Mouse (Mus musculus): ENCODE data around the gene Cpt2. TPM values are rescaled to one million over a fixed set of nuclear protein-coding genes. Genes with fewer than 3 reads are reported as not detected.
A peak's percentile ranks its signal among the peaks of the same experiment; 100 is the strongest.

The Cpt2 gene
- polyA plus RNA-seq, 1 experiment from 2014 or later = 16.3 TPM

- 92% methylated on average over 3 of the region's 3 CpGs for WGBS
- Histone ChIP-seq H3K4me3 (ENCODE audit: low read length) (no peak overlapping the region), H3K9ac (ENCODE audit: low read depth, low read length) (no peak overlapping the region), H3K4me2 (ENCODE audit: low read length) (no peak overlapping the region), H3K9me3 (ENCODE audit: control insufficient read depth, low read length) (no peaks in the 10 kb centered on the region), H3K27me3 (replicated peaks; ENCODE audit: control insufficient read depth, insufficient read depth, low read length) (no peaks in the 10 kb centered on the region), H3K36me3 (ENCODE audit: control insufficient read depth, insufficient read depth, low read length) (peaks cover 12% of the 10 kb centered on the region), H3K4me1 (ENCODE audit: control insufficient read depth, insufficient read depth, low read depth, low read length) (no peaks in the 10 kb centered on the region), H3K27ac (ENCODE audit: low read depth, low read length) (no peak overlapping the region)
- no peak for ATAC-seq
Observed at GRCm38 (mm10) chr4:107900206-107900605, 23.2 kb downstream of the Cpt2 start.

GRCm38 (mm10) chr4:107899211-107899927, 24.0 kb downstream of the Cpt2 start:
- peaks cover 17% of the 10 kb centered on the region for H3K36me3 ChIP-seq (ENCODE audit: control insufficient read depth, insufficient read depth, low read length)
- H3K27ac ChIP-seq (ENCODE audit: low read depth, low read length) = no peak overlapping the region
- H3K4me3 ChIP-seq (ENCODE audit: low read length) = no peak overlapping the region
- 81% methylated on average over 5 of the region's 5 CpGs for WGBS
- no peaks in the 10 kb centered on the region for H3K4me1 ChIP-seq (ENCODE audit: control insufficient read depth, insufficient read depth, low read depth, low read length)
- no peaks in the 10 kb centered on the region for H3K9me3 ChIP-seq (ENCODE audit: control insufficient read depth, low read length)
- no peak overlapping the region for H3K4me2 ChIP-seq (ENCODE audit: low read length)
- ATAC-seq = no peak
- no peak overlapping the region for H3K9ac ChIP-seq (ENCODE audit: low read depth, low read length)
- no peaks in the 10 kb centered on the region for H3K27me3 ChIP-seq (replicated peaks; ENCODE audit: control insufficient read depth, insufficient read depth, low read length)

- Histone ChIP-seq H3K9ac (ENCODE audit: low read depth, low read length) (no peak overlapping the region), H3K27me3 (replicated peaks; ENCODE audit: control insufficient read depth, insufficient read depth, low read length) (no peaks in the 10 kb centered on the region), H3K4me3 (ENCODE audit: low read length) (no peak overlapping the region), H3K4me2 (ENCODE audit: low read length) (no peak overlapping the region), H3K9me3 (ENCODE audit: control insufficient read depth, low read length) (no peaks in the 10 kb centered on the region), H3K27ac (ENCODE audit: low read depth, low read length) (no peak overlapping the region), H3K36me3 (ENCODE audit: control insufficient read depth, insufficient read depth, low read length) (peaks cover 18% of the 10 kb centered on the region), H3K4me1 (ENCODE audit: control insufficient read depth, insufficient read depth, low read depth, low read length) (peaks cover 8% of the 10 kb centered on the region; the same call in 1 of the 2 replicates)
- WGBS = 81% methylated on average over 2 of the region's 2 CpGs
- ATAC-seq = no peak
Observed at GRCm38 (mm10) chr4:107892663-107893062, 30.7 kb downstream of the Cpt2 start.

- under 1% methylated on average over 48 of the region's 48 CpGs for WGBS
- peak within 1 kb of the TSS; percentile 60 for H3K4me3 ChIP-seq (ENCODE audit: low read length)
- peaks cover 24% of the 10 kb centered on the region for H3K36me3 ChIP-seq (ENCODE audit: control insufficient read depth, insufficient read depth, low read length)
- H3K9ac ChIP-seq (ENCODE audit: low read depth, low read length) = peak within 1 kb of the TSS; percentile 72
- H3K27ac ChIP-seq (ENCODE audit: low read depth, low read length) = peak within 1 kb of the TSS; percentile 97
- no peaks in the 10 kb centered on the region for H3K9me3 ChIP-seq (ENCODE audit: control insufficient read depth, low read length)
- peak within 1 kb of the TSS; percentile 85 for H3K4me2 ChIP-seq (ENCODE audit: low read length)
- ATAC-seq = peak; percentile 97
- peaks cover 8% of the 10 kb centered on the region; the same call in 1 of the 2 replicates for H3K4me1 ChIP-seq (ENCODE audit: control insufficient read depth, insufficient read depth, low read depth, low read length)
- no peaks in the 10 kb centered on the region for H3K27me3 ChIP-seq (replicated peaks; ENCODE audit: control insufficient read depth, insufficient read depth, low read length)
Observed at GRCm38 (mm10) chr4:107889731-107890432, 33.5 kb downstream of the Cpt2 start, which contains the start of gene 0610037L13Rik. 0610037L13Rik (plus strand) TSS chr4:107889813.

- peak; percentile 60 for ATAC-seq
- H3K36me3 ChIP-seq (ENCODE audit: control insufficient read depth, insufficient read depth, low read length) = peaks cover 23% of the 10 kb centered on the region
- H3K9ac ChIP-seq (ENCODE audit: low read depth, low read length) = peak overlapping the region; percentile 72
- H3K27ac ChIP-seq (ENCODE audit: low read depth, low read length) = peak overlapping the region; percentile 97
- peak overlapping the region; percentile 85 for H3K4me2 ChIP-seq (ENCODE audit: low read length)
- no peaks in the 10 kb centered on the region for H3K27me3 ChIP-seq (replicated peaks; ENCODE audit: control insufficient read depth, insufficient read depth, low read length)
- H3K4me3 ChIP-seq (ENCODE audit: low read length) = peak overlapping the region; percentile 60
- peaks cover 8% of the 10 kb centered on the region; the same call in 1 of the 2 replicates for H3K4me1 ChIP-seq (ENCODE audit: control insufficient read depth, insufficient read depth, low read depth, low read length)
- no peaks in the 10 kb centered on the region for H3K9me3 ChIP-seq (ENCODE audit: control insufficient read depth, low read length)
- WGBS = under 1% methylated on average over 12 of the region's 12 CpGs
Observed at GRCm38 (mm10) chr4:107889385-107889730, 34.1 kb downstream of the Cpt2 start.

GRCm38 (mm10) chr4:107886371-107886770, 37.0 kb downstream of the Cpt2 start:
- no peak for ATAC-seq
- no peak overlapping the region for H3K9ac ChIP-seq (ENCODE audit: low read depth, low read length)
- 82% methylated on average over 7 of the region's 7 CpGs for WGBS

GRCm38 (mm10) chr4:107881631-107882030, 41.8 kb downstream of the Cpt2 start:
- Histone ChIP-seq H3K4me2 (ENCODE audit: low read length) (no peak overlapping the region), H3K36me3 (ENCODE audit: control insufficient read depth, insufficient read depth, low read length) (peaks cover 24% of the 10 kb centered on the region), H3K27ac (ENCODE audit: low read depth, low read length) (no peak overlapping the region), H3K27me3 (replicated peaks; ENCODE audit: control insufficient read depth, insufficient read depth, low read length) (no peaks in the 10 kb centered on the region), H3K4me3 (ENCODE audit: low read length) (no peak overlapping the region), H3K4me1 (ENCODE audit: control insufficient read depth, insufficient read depth, low read depth, low read length) (peaks cover 11% of the 10 kb centered on the region), H3K9ac (ENCODE audit: low read depth, low read length) (no peak overlapping the region), H3K9me3 (ENCODE audit: control insufficient read depth, low read length) (no peaks in the 10 kb centered on the region)
- no peak for ATAC-seq
- WGBS = 86% methylated on average over 1 of the region's 1 CpGs

More at GRCm38 (mm10) chr4:107886371-107886770, 37.0 kb downstream of the Cpt2 start:
- H3K4me1 ChIP-seq (ENCODE audit: control insufficient read depth, insufficient read depth, low read depth, low read length) = peaks cover 8% of the 10 kb centered on the region; the same call in 1 of the 2 replicates
- H3K27ac ChIP-seq (ENCODE audit: low read depth, low read length) = no peak overlapping the region
- H3K9me3 ChIP-seq (ENCODE audit: control insufficient read depth, low read length) = no peaks in the 10 kb centered on the region
- peaks cover 27% of the 10 kb centered on the region for H3K36me3 ChIP-seq (ENCODE audit: control insufficient read depth, insufficient read depth, low read length)
- no peaks in the 10 kb centered on the region for H3K27me3 ChIP-seq (replicated peaks; ENCODE audit: control insufficient read depth, insufficient read depth, low read length)
- H3K4me3 ChIP-seq (ENCODE audit: low read length) = no peak overlapping the region
- H3K4me2 ChIP-seq (ENCODE audit: low read length) = no peak overlapping the region

- no peaks in the 10 kb centered on the region for H3K9me3 ChIP-seq (ENCODE audit: control insufficient read depth, low read length)
- WGBS = 2% methylated on average over 45 of the region's 48 CpGs
- ATAC-seq = peak; percentile 96
- peak within 1 kb of the TSS; percentile 73 for H3K4me2 ChIP-seq (ENCODE audit: low read length)
- H3K27ac ChIP-seq (ENCODE audit: low read depth, low read length) = peak within 1 kb of the TSS; percentile 80
- H3K9ac ChIP-seq (ENCODE audit: low read depth, low read length) = peak within 1 kb of the TSS; percentile 80
- peaks cover 8% of the 10 kb centered on the region; the same call in 1 of the 2 replicates for H3K36me3 ChIP-seq (ENCODE audit: control insufficient read depth, insufficient read depth, low read length)
- H3K4me1 ChIP-seq (ENCODE audit: control insufficient read depth, insufficient read depth, low read depth, low read length) = peaks cover 11% of the 10 kb centered on the region
- H3K4me3 ChIP-seq (ENCODE audit: low read length) = peak within 1 kb of the TSS; percentile 68
- no peaks in the 10 kb centered on the region for H3K27me3 ChIP-seq (replicated peaks; ENCODE audit: control insufficient read depth, insufficient read depth, low read length)
Observed at GRCm38 (mm10) chr4:107879254-107880050, 44.0 kb downstream of the Cpt2 start, which contains the start of gene Magoh. Magoh (plus strand) TSS chr4:107879755.

Measured in hindbrain, embryonic 16.5 days (tissue).